Mouse (Mus musculus) liver, embryonic 16.5 days (tissue): Measurements from ENCODE around the gene Mtss1l. TPM values are rescaled to one million over a fixed set of nuclear protein-coding genes. Genes with fewer than 3 reads are reported as not detected.

Experiments used
- ATAC-seq: fragments of 200-750 bp; cut with Nextera tagmentation; 2 replicates; pipeline ENCODE4 v1.8.0; 2017; ENCODE audit warnings: low read depth, mild to moderate bottlenecking, moderate number of reproducible peaks, moderate library complexity
- H3K27ac ChIP-seq: fragments of 300-500 bp; sonication (generic); 2 replicates; pipeline ENCODE4 v1.5.1; 2014; ENCODE audit warnings: mild to moderate bottlenecking, low read length
- H3K27me3 ChIP-seq: fragments of 300-500 bp; sonication (generic); 2 replicates; pipeline ENCODE4 v1.6.1; 2014; ENCODE audit warnings: low read depth, low read length, mixed read lengths; ENCODE audit not compliant: control insufficient read depth, insufficient read depth
- H3K36me3 ChIP-seq: fragments of 300-500 bp; sonication (generic); 2 replicates; pipeline ENCODE4 v1.6.1; 2014; ENCODE audit warnings: mild to moderate bottlenecking; ENCODE audit not compliant: control insufficient read depth, insufficient read depth
- H3K4me1 ChIP-seq: fragments of 300-500 bp; sonication (generic); 2 replicates; pipeline ENCODE4 v1.6.1; 2014; ENCODE audit warnings: low read depth, low read length, mixed read lengths; ENCODE audit not compliant: control insufficient read depth
- H3K4me2 ChIP-seq: fragments of 300-500 bp; sonication (generic); 2 replicates; pipeline ENCODE4 v1.6.1; 2014; ENCODE audit warnings: low read depth, low read length, mixed read lengths
- H3K4me3 ChIP-seq: fragments of 300-500 bp; sonication (generic); 2 replicates; pipeline ENCODE4 v1.5.1; 2014; ENCODE audit warnings: low read depth, mild to moderate bottlenecking, low read length
- H3K9ac ChIP-seq: fragments of 300-500 bp; sonication (generic); 2 replicates; pipeline ENCODE4 v1.6.1; 2014; ENCODE audit warnings: low read depth, low read length
- H3K9me3 ChIP-seq: fragments of 300-500 bp; sonication (generic); replicated peaks from 2 replicates; pipeline ENCODE4 v1.6.1; 2016; ENCODE audit warnings: low read length; ENCODE audit not compliant: control insufficient read depth
- WGBS: fragments of 180-500 bp; shearing (Covaris S2); extraction: QIAGEN DNeasy Blood & Tissue Kit; methylation state at CpG from one replicate; pipeline ENCODE4 v1.1.7; 2014; ENCODE audit not compliant: insufficient replicate concordance; 5-methylcytosine and 5-hydroxymethylcytosine counted together
- polyA plus RNA-seq: library from polyadenylated mRNA; unstranded; fragments of >200 nt; fragmentation: Nextera tagmentation; extraction: Ambion mirVana; gene quantifications from 2 replicates; pipeline ENCODE4 v1.2.1, GENCODE M21; 2015

Mtss1l gene
- polyA plus RNA-seq, 1 experiment from 2014 or later = 0.57 TPM

DNA sequence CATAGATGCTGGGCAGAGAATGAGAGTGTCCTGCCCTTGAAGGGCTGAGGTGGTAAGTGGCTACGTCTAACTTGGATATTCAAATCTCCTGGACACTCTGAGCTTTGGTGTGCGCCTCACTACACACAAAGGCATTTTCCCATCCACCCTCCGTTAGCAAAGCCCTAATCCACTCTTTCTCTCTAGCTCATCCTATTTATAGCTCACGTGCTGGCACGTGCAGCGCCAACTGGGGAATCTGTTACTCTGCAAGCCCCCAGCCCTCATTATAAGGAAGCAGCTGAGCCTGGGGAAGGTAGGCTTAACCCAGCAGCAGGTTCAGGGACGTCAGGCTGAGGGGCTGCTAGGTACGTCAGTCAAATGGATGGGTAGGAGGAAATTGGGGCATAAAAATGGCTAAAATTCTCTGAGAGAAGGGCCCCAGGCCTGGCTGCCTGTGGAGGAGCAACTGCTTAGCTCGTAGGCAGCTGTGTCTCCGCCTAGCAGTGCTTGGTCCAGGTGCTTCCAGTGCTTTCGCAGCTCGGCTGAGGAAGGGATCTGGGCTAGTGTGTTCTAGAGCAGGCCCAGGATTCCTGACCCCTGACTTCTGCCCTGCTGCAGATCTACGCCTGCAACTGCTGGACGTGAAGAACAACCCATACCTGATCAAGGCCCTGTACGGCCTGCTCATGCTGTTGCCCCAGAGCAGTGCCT is 6.3 kb upstream of the Mtss1l start:
- 73% methylated on average over 15 of the region's 15 CpGs for WGBS
- H3K4me1 ChIP-seq = no peaks in the 10 kb centered on the region
- H3K27me3 ChIP-seq = peaks cover 3% of the 10 kb centered on the region; the same call in 1 of the 2 replicates
- H3K4me2 ChIP-seq = no peak overlapping the region
- ATAC-seq = no peak
- no peak overlapping the region for H3K27ac ChIP-seq
- H3K9ac ChIP-seq = no peak overlapping the region
- H3K9me3 ChIP-seq = no peaks in the 10 kb centered on the region
- H3K36me3 ChIP-seq = peaks cover 3% of the 10 kb centered on the region
- no peak overlapping the region for H3K4me3 ChIP-seq

DNA sequence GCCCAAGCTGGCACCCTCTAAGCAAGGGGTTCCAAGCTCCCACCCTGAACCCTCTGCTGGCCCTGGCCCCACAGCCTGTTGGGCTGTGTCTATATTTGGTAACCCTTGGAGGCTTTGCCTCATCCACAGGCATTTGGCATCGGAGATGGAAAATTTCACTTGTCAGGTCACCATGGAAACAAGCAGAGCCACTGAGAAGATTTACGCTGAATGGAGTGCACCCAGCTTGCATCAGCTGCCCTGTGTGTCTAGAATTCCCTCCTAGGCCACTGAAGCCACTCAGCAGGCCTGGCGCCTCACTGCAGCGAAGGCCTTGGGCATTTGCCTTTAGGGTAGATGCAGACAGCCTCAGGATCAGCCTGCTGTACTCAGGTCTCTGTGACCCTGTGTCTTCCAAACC is 5.2 kb upstream of the Mtss1l start:
- H3K4me2 ChIP-seq = no peak overlapping the region
- no peak overlapping the region for H3K27ac ChIP-seq
- H3K9ac ChIP-seq = no peak overlapping the region
- WGBS = 79% methylated on average over 4 of the region's 4 CpGs
- no peak for ATAC-seq
- H3K9me3 ChIP-seq = no peaks in the 10 kb centered on the region
- H3K36me3 ChIP-seq = no peaks in the 10 kb centered on the region; the same call in 1 of the 2 replicates
- no peak overlapping the region for H3K4me3 ChIP-seq
- H3K4me1 ChIP-seq = no peaks in the 10 kb centered on the region
- H3K27me3 ChIP-seq = peaks cover 13% of the 10 kb centered on the region

DNA sequence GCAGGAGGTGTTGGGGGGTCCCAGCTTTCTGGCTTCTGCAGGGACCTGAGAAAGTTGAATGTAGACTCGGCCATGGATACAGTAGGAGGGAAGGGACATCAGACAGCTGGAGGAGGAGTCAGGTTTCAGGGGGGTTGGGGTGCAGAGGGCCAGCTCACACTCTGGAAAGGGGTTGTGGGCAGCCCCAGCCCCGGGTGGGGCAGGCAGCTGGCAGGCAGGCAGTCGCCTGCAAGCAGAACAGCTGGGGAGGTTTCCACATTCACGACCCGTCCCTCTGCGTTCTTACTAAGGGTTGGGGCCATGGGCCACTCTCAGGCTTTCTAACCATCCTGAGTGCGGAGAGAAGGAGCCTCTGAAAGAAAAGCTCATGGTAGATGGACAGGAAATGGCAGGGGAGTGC is 4.1 kb upstream of the Mtss1l start:
- no peaks in the 10 kb centered on the region for H3K4me1 ChIP-seq

DNA sequence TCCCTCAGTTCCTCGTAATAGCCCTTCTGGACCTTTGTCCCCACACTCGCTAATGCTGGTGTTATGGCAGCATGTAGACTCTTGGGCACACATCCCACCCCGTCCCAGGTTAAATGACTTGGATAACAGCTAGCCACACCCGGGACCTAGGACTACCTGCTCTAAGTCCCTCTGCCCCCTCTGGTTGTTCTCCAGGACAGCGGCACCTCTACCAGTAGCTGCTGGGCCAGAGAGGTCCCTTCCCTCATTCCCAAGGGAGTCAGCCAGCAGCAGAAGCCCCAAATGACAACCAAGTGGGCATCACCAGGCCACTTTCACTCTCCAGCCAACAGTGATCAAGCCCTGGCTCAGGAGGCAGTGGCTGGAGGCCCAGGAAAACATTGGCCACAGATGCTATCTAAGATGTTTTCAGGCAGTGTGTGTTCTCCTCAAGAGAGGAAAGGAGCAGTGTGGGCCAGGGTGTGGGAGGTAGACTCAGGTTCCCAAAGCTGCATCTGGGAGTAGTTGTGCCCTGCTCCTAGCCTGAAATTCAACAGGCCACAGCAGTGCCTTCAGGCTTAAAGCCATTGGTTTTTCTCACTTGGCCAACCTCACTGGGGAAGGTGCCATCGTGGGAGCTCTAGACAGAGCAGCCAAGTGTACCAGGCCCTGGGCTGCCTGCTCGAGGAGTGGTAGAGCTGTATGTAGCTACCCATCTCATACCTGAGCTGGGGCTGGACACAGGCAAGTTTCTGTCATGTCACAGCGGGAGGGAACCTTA is 2.9 kb upstream of the Mtss1l start:
- Histone ChIP-seq H3K4me3 (no peak overlapping the region), H3K4me1 (no peaks in the 10 kb centered on the region), H3K36me3 (no peaks in the 10 kb centered on the region), H3K9ac (no peak overlapping the region), H3K27me3 (peaks cover 29% of the 10 kb centered on the region), H3K27ac (no peak overlapping the region), H3K9me3 (no peaks in the 10 kb centered on the region), H3K4me2 (no peak overlapping the region)
- ATAC-seq = no peak
- 66% methylated on average over 8 of the region's 8 CpGs for WGBS

More for the DNA sequence above, 4.1 kb upstream of the Mtss1l start:
- H3K27me3 ChIP-seq = peaks cover 23% of the 10 kb centered on the region
- H3K9me3 ChIP-seq = no peaks in the 10 kb centered on the region
- no peak overlapping the region for H3K9ac ChIP-seq
- 58% methylated on average over 7 of the region's 7 CpGs for WGBS
- no peak overlapping the region for H3K4me2 ChIP-seq
- no peak for ATAC-seq
- H3K36me3 ChIP-seq = no peaks in the 10 kb centered on the region
- no peak overlapping the region for H3K4me3 ChIP-seq
- no peak overlapping the region for H3K27ac ChIP-seq

DNA sequence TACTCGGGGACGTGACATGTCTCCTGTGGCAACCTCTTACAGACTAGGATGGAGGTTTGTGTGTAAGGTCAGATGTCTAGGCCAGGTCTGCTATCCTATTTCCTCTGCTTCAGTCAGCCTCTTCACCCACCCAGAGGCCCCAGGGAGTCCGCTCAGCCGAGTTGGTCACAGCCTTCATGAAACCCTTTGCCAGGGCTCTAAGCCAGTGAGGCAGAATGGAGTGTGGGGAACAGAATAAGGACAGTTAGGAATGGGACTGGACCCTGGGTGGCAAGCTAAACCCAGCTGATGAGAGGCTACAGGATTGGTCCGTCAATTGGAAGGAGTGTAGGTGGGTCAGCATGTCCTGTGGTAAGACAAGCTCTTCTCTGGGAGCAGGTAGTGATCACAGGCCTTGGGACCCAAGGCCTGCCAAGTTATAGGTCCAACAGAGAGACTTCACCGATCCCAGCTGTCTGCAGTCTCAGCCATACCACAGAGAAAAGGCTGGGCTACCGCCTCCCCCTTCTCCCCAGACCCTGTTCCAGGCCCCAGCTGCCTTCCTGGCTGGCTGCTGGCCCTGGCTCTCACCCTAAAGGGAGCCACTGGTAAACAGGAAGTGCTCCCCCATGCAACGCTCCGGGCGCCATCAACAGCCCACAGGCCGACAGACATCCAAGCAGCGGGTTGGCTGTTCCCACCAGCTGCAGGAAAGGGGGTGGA is 2.2 kb upstream of the Mtss1l start:
- ATAC-seq = no peak; the same call in 1 of the 2 replicates
- no peaks in the 10 kb centered on the region for H3K4me1 ChIP-seq
- H3K27ac ChIP-seq = no peak overlapping the region
- 31% methylated on average over 12 of the region's 12 CpGs for WGBS
- peaks cover 29% of the 10 kb centered on the region for H3K27me3 ChIP-seq
- H3K9ac ChIP-seq = no peak overlapping the region
- no peaks in the 10 kb centered on the region for H3K36me3 ChIP-seq
- no peak overlapping the region for H3K4me3 ChIP-seq
- no peaks in the 10 kb centered on the region for H3K9me3 ChIP-seq
- H3K4me2 ChIP-seq = no peak overlapping the region

DNA sequence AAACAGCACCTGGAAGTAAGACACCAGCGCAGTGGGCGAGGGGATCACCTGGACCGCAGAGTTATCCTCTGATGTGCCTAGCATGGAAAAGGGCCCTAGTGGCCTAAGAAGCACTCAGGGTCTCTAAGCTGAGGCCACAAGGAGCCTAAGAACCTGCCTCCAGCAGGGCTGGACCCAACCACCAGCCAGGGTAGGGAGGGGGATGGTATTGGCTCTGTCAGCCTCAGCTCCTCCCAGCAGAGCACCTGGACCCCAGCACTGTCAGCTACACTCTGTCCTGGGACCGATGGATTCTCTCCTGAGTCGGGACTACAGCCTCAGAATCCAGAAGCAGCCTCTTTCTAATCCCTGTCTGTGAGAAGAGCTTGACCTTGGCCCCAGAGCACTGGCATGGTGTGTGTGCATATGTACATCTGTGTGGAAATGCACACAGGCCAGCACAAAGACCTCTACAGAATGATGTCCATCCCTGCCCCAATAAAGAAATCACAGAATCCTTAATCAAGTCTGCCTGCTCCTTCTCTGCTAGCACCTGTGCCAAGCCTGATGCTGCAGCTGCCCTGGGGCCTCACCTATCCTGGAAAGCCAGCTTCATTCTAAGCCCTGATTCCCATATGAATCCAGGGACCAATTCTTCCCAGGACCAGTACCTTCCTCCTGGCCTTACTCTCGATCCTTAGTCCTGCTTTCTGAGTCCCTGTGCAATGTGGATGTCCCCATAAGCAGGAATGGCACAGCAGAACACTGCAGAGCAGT is 1.2 kb upstream of the Mtss1l start:
- Histone ChIP-seq H3K4me2 (no peak overlapping the region), H3K9me3 (no peaks in the 10 kb centered on the region), H3K27ac (no peak overlapping the region), H3K4me1 (no peaks in the 10 kb centered on the region; the same call in 1 of the 2 replicates), H3K4me3 (no peak overlapping the region), H3K9ac (no peak overlapping the region), H3K36me3 (no peaks in the 10 kb centered on the region), H3K27me3 (peaks cover 29% of the 10 kb centered on the region)
- ATAC-seq = no peak
- 54% methylated on average over 6 of the region's 6 CpGs for WGBS

DNA sequence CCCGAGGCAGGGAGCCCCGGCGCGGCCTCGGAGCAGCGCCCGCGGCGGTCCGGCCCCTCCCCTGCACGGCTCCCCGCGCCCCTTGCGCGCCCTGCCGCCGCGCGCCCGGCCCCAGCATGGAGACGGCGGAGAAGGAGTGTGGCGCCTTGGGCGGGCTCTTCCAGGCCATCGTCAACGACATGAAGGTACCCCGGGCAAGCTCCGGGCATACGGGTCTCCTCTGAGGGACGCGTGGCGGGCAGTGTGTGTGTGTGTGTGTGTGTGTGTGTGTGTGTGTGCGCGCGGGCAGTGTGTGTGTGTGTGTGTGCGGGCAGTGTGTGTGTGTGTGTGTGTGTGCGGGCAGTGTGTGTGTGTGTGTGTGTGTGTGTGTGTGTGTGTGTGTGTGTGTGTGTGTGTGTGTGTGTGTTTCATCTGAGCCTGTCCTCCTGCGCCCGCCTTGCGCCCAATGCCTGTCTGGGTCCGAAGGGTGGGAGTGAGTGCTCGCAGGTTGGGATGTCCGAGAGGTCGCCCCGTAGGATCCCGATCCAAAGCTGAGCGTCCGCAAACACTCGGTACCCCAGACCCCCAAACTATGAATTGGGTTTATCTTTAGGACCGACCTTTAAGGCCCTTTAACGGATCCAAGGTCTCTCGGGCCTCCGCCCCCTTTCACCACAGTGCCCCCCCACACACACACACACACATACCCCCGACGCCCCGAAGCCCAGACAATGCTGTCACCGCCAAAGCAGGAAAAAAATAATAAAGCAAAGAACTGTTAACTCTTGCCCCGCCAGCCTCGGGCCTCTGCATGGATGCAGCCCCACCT is 534 bp downstream of the Mtss1l start:
- ATAC-seq = peak; percentile 30
- peak overlapping the region; percentile 62 for H3K4me3 ChIP-seq
- H3K27me3 ChIP-seq = peaks cover 29% of the 10 kb centered on the region
- H3K4me2 ChIP-seq = peak overlapping the region; percentile 58
- no peaks in the 10 kb centered on the region for H3K9me3 ChIP-seq
- no peaks in the 10 kb centered on the region for H3K36me3 ChIP-seq
- H3K9ac ChIP-seq = peak overlapping the region; percentile 40; the same call in 1 of the 2 replicates
- H3K4me1 ChIP-seq = no peaks in the 10 kb centered on the region; the same call in 1 of the 2 replicates
- H3K27ac ChIP-seq = no peak overlapping the region
- WGBS = 3% methylated on average over 52 of the region's 59 CpGs
